Mouse (Mus musculus): ENCODE measurements around the gene Usf2.
A peak's percentile ranks its signal among the peaks of the same experiment; 100 is the strongest.

Gene Usf2

GRCm38 (mm10) chr7:30916713-30917112 lies 39.9 kb downstream of the Usf2 start:
- no peak for DNase-seq

- peak in 1 of 2 experiments; percentile 13 for DNase-seq
Measured at GRCm38 (mm10) chr7:30914732-30915131, 41.9 kb downstream of the Usf2 start, which contains the start of gene Mag. Gene Mag (minus strand): TSS chr7:30914873.

GRCm38 (mm10) chr7:30909773-30910172 lies 46.8 kb downstream of the Usf2 start:
- DNase-seq = no peak

- no peak for DNase-seq
Measured at GRCm38 (mm10) chr7:30908992-30909431, 47.6 kb downstream of the Usf2 start.

- peak in 1 of 2 experiments; percentile 11 for DNase-seq
Measured at GRCm38 (mm10) chr7:30908277-30908991, 48.2 kb downstream of the Usf2 start.

- DNase-seq = peak in 1 of 2 experiments; percentile 21
Measured at GRCm38 (mm10) chr7:30904042-30904441, 52.6 kb downstream of the Usf2 start.

Measured in cerebellum, postnatal 25 days (tissue).